Mouse (Mus musculus): ENCODE results near the gene Tut1.

The Tut1 gene

GRCm38 (mm10) chr19:8981450-8982168 is 28.0 kb downstream of the Tut1 start:
- in situ Hi-C loops (cut with MboI, MseI): loop anchor here (25.0 kb wide), 1 partner anchor 469 kb away; no protein-coding TSS in a partner anchor

GRCm38 (mm10) chr19:8982303-8983149 is 28.9 kb downstream of the Tut1 start:
- in situ Hi-C loops (cut with MboI, MseI): loop anchor here (25.0 kb wide), 1 partner anchor 470 kb away; no protein-coding TSS in a partner anchor

GRCm38 (mm10) chr19:8983150-8983650 is 29.6 kb downstream of the Tut1 start:
- in situ Hi-C loops (cut with MboI, MseI): loop anchor here (25.0 kb wide), 1 partner anchor 471 kb away; no protein-coding TSS in a partner anchor

GRCm38 (mm10) chr19:8984255-8984868 is 30.7 kb downstream of the Tut1 start:
- in situ Hi-C loops (cut with MboI, MseI): loop anchor here (25.0 kb wide), 1 partner anchor 472 kb away; no protein-coding TSS in a partner anchor

GRCm38 (mm10) chr19:8985891-8986290 is 32.2 kb downstream of the Tut1 start:
- in situ Hi-C loops (cut with MboI, MseI): loop anchor here (25.0 kb wide), 1 partner anchor 474 kb away; no protein-coding TSS in a partner anchor

- in situ Hi-C loops (cut with MboI, MseI): loop anchor here (25.0 kb wide), 1 partner anchor 476 kb away; no protein-coding TSS in a partner anchor
Measured at GRCm38 (mm10) chr19:8987816-8988215, 34.2 kb downstream of the Tut1 start.

GRCm38 (mm10) chr19:8988346-8989065 is 34.9 kb downstream of the Tut1 start:
- in situ Hi-C loops (cut with MboI, MseI): loop anchor here (25.0 kb wide), 1 partner anchor 476 kb away; no protein-coding TSS in a partner anchor

GRCm38 (mm10) chr19:8989066-8989566 is 35.5 kb downstream of the Tut1 start, which contains the start of gene Ahnak:
Gene Ahnak (plus strand): TSS chr19:8989284.
- in situ Hi-C loops (cut with MboI, MseI): loop anchor here (25.0 kb wide), 1 partner anchor 477 kb away; no protein-coding TSS in a partner anchor

- in situ Hi-C loops (cut with MboI, MseI): loop anchor here (5.0 to 25.0 kb wide), 2 partner anchors 88 to 477 kb away; no protein-coding TSS in a partner anchor
Measured at GRCm38 (mm10) chr19:8989567-8990431, 36.2 kb downstream of the Tut1 start.

- in situ Hi-C loops (cut with MboI, MseI): loop anchor here (5.0 to 25.0 kb wide), 2 partner anchors 87 to 478 kb away; no protein-coding TSS in a partner anchor
Measured at GRCm38 (mm10) chr19:8990432-8991102, 36.9 kb downstream of the Tut1 start.

GRCm38 (mm10) chr19:8991245-8991870 is 37.7 kb downstream of the Tut1 start:
- in situ Hi-C loops (cut with MboI, MseI): loop anchor here (5.0 to 25.0 kb wide), 2 partner anchors 86 to 479 kb away; no protein-coding TSS in a partner anchor

GRCm38 (mm10) chr19:8991871-8992735 is 38.5 kb downstream of the Tut1 start:
- in situ Hi-C loops (cut with MboI, MseI): loop anchor here (5.0 to 25.0 kb wide), 2 partner anchors 85 to 480 kb away; no protein-coding TSS in a partner anchor

- in situ Hi-C loops (cut with MboI, MseI): loop anchor here (5.0 to 25.0 kb wide), 2 partner anchors 84 to 481 kb away; no protein-coding TSS in a partner anchor
Measured at GRCm38 (mm10) chr19:8992769-8993624, 39.4 kb downstream of the Tut1 start.

- in situ Hi-C loops (cut with MboI, MseI): loop anchor here (5.0 to 25.0 kb wide), 2 partner anchors 84 to 481 kb away; no protein-coding TSS in a partner anchor
Measured at GRCm38 (mm10) chr19:8993625-8993912, 39.9 kb downstream of the Tut1 start.

- in situ Hi-C loops (cut with MboI, MseI): loop anchor here (5.0 to 25.0 kb wide), 2 partner anchors 82 to 483 kb away; no protein-coding TSS in a partner anchor
Measured at GRCm38 (mm10) chr19:8994813-8995607, 41.4 kb downstream of the Tut1 start.

Measured in regulatory T cell (primary cell).